Mouse (Mus musculus) lung, adult 2 months (tissue): ENCODE measurements at regions not wholly inside any gene's neighbourhood (a gene's known extent, or its start where the extent isn't known, plus 50 kb on each side); places are given as distances from the start of the nearest gene placed in this dataset.

Source experiments
- CTCF ChIP-seq: fragments of 200-500 bp; IDR thresholded peaks from 2 replicates; pipeline ENCODE4 v1.5.1; 2011; ENCODE audit warnings: mild to moderate bottlenecking, low read length, control low read depth; ENCODE audit not compliant: insufficient read depth
- POLR2A ChIP-seq: fragments of 200-500 bp; IDR thresholded peaks from 2 replicates; pipeline ENCODE4 v1.6.1; 2011; ENCODE audit warnings: low read depth, mild to moderate bottlenecking, control low read depth, low read length, borderline replicate concordance; ENCODE audit errors: extremely low read depth

- TF ChIP-seq CTCF = no peak
- no peak for TF ChIP-seq POLR2A
Measured at GRCm38 (mm10) chr15:37133916-37134315, 126.3 kb upstream of the Zfp706 start.
